Mouse (Mus musculus): ENCODE measurements around the gene Magi2. TPM values are rescaled to one million over a fixed set of nuclear protein-coding genes. Genes with fewer than 3 reads are reported as not detected.

Magi2 gene
- polyA plus RNA-seq, 1 experiment from 2014 or later = 6.8 TPM

DNA sequence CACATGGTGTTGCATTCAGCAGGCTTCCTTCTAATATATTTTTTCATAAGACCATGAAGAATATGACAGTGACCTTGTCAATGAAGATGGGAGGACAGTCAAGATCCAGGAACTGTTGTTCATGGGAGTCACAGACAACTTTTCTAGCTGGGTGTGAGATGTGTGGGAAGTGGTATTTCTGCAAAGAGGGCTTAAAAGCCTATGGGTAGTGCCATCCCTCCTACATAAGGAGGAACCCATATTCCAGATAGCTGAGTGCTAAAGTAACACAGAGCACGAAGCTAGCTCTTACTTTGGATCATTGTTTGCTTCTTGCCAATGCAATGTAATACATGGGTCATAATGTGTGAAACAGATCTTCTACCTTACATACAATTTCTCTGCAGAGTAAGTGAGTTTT lies 1146.8 kb downstream of the Magi2 start:
- Histone ChIP-seq H3K27me3 (no peaks in the 10 kb centered on the region), H3K36me3 (no peaks in the 10 kb centered on the region), H3K4me1 (no peaks in the 10 kb centered on the region), H3K27ac (no peak overlapping the region), H3K4me2 (replicated peaks) (no peak overlapping the region), H3K9me3 (no peaks in the 10 kb centered on the region), H3K4me3 (no peak overlapping the region), H3K9ac (no peak overlapping the region)
- 82% methylated on average over 1 of the region's 1 CpGs for WGBS
- no peak for ATAC-seq (ENCODE audit: low FRiP score, low read depth)

DNA sequence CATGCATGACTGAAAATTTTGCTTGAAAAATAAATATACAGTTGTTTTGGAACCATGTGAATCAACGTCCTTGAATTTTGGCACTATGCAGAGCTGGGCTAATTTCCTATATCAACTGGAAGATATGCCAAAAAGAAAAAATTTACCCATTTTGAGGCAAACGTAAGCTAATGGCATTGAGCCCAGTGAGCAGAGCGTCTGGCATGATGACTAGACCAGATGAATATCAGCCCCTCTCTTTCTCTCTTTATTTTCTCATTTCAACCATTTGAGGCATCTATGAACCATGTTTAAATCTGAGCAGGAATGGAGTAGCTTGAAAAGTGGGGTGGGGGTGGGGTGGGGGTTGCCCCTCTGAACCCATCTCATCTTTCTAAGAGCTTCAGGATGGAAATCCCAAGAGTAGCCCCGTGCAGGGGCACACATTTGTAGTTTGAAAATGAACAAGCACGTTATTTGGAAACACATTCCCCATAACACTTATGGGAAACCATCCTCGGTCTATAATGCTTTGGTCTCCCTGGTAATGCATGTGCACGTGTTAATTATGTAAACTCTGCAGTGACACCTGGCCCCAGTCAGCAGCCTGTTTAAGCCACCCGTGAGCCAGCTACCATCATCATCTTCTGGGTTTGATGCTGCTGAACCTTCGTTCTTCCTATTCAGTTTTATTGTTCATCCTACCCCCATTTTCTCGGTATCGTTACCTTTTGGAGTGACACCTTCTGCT lies 1151.4 kb downstream of the Magi2 start:
- Histone ChIP-seq H3K27ac (no peak overlapping the region), H3K4me2 (replicated peaks) (no peak overlapping the region), H3K36me3 (no peaks in the 10 kb centered on the region), H3K9me3 (no peaks in the 10 kb centered on the region), H3K4me1 (no peaks in the 10 kb centered on the region), H3K27me3 (no peaks in the 10 kb centered on the region), H3K9ac (no peak overlapping the region), H3K4me3 (no peak overlapping the region)
- WGBS = 75% methylated on average over 11 of the region's 11 CpGs
- ATAC-seq (ENCODE audit: low FRiP score, low read depth) = no peak

DNA sequence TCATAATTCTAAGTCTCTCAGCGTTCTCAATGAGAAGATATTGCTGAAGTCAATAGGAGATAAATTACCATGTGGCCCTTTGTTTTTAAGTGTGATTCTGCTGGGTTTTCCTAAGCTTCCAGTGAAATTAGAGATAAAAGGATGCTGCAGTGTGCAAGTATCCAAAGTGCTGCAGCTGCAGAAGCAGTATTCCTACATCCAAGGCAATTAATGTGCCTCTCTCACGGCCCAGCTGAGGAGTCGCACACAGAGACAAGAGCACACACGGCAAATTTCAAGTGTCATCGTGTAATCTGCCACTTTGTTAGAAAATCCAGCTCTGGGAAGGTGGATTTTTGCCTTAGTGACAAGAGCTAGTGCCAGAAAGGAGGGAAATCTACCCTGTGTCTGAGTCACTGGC lies 1177.7 kb downstream of the Magi2 start:
- ATAC-seq (ENCODE audit: low FRiP score, low read depth) = no peak

DNA sequence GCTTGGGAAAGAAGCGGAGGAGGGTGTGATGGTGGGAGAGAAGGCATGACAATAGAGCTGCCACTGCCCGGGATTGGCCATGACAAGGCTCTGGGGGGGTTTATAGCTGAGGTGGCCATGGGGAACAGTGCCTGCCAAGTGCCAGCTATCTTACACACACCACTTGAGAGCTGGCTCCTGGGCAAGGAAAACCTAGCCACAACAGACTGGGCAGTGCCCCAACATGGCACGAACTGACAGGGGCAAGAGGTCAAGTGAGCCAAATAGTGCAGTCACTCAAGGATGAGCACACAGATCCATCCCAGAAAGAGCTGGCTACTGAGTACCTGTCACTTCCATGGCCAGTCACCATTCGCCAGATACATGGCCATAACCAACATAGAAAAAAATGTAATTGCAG lies 1179.8 kb downstream of the Magi2 start:
- Histone ChIP-seq H3K27me3 (no peaks in the 10 kb centered on the region), H3K4me1 (no peaks in the 10 kb centered on the region), H3K36me3 (no peaks in the 10 kb centered on the region), H3K4me3 (no peak overlapping the region), H3K27ac (no peak overlapping the region), H3K9me3 (no peaks in the 10 kb centered on the region), H3K4me2 (replicated peaks) (no peak overlapping the region), H3K9ac (no peak overlapping the region)
- WGBS = 94% methylated on average over 4 of the region's 4 CpGs
- no peak for ATAC-seq (ENCODE audit: low FRiP score, low read depth)

More for the DNA sequence above, 1177.7 kb downstream of the Magi2 start:
- Histone ChIP-seq H3K4me3 (no peak overlapping the region), H3K36me3 (no peaks in the 10 kb centered on the region), H3K4me2 (replicated peaks) (no peak overlapping the region), H3K4me1 (no peaks in the 10 kb centered on the region), H3K9me3 (no peaks in the 10 kb centered on the region), H3K9ac (no peak overlapping the region), H3K27ac (no peak overlapping the region), H3K27me3 (no peaks in the 10 kb centered on the region)
- WGBS = 83% methylated on average over 5 of the region's 5 CpGs

DNA sequence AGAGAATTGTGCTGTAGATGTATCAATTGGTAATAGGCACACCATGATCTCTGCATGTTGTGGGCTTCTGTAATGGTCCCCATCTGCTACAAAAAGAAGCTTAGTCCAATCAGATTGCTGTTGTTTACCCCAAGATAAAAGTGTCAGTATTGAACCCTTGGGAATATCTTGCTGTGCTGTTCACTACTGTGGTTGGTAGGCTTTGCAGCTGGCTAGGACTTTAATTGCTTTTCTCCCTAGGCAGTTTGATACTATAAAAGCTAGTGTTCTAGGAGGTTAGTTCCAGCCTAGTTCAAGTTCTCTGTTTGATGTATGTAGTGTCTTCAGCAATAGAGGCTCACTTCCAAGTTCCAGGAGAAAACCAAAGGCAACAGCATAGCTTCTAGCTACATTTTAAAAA lies 1188.5 kb downstream of the Magi2 start:
- Histone ChIP-seq H3K9ac (no peak overlapping the region), H3K9me3 (no peaks in the 10 kb centered on the region), H3K4me3 (no peak overlapping the region), H3K4me2 (replicated peaks) (no peak overlapping the region), H3K4me1 (no peaks in the 10 kb centered on the region), H3K36me3 (no peaks in the 10 kb centered on the region), H3K27ac (no peak overlapping the region), H3K27me3 (no peaks in the 10 kb centered on the region)
- ATAC-seq (ENCODE audit: low FRiP score, low read depth) = no peak

DNA sequence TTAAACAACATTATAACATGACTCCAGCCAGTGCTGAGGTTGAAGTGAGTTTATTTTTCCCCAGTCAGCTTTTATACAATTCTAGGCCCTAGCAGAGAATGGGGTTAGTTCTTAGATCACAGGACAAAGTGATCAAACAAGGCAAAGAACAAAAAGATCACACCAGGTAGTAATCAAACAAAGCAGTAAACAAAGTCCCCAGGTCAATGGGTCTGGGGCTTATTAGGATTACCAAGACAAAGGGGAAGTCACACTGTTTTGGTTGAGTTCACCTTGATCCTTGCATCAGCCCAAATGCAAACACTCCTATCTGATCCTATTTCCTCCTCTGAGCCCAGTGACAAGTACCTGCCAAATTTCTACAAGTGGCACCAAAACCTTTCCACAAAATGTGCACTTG lies 1190.5 kb downstream of the Magi2 start:
- Histone ChIP-seq H3K4me3 (no peak overlapping the region), H3K36me3 (no peaks in the 10 kb centered on the region), H3K9me3 (no peaks in the 10 kb centered on the region), H3K27ac (no peak overlapping the region), H3K27me3 (no peaks in the 10 kb centered on the region), H3K4me2 (replicated peaks) (no peak overlapping the region), H3K9ac (no peak overlapping the region), H3K4me1 (no peaks in the 10 kb centered on the region)
- no peak for ATAC-seq (ENCODE audit: low FRiP score, low read depth)

DNA sequence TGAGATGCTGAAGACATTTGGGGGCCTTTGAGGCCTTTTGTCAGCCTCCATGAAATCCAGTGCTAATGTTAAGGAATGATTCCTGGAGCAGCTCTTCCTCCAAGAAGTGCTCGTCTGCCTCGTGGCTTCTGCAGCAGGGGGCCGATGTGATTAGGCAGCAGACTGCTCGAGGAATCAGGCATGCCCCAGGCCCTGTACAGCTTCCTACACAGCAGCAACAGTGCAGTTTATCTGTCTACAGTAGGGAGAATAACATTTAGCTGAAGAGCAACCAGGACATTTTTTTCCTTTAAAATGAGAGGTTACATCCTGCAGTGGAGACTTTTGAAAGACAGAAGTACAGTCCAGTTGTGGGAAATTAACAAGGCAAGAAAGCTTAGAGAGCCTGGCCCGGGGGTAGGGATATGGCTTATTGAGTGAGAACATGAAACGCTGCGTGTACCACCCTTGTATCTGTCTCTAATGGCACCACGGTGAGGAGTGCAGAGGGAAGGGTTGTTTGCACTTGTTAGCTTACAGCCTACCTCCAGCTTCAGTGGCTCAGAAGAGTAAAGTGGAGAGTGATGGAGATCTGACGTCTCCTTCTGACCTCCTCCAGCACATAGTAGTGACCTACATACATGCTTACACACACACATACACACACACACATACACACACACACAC lies 1205.4 kb downstream of the Magi2 start:
- Histone ChIP-seq H3K36me3 (no peaks in the 10 kb centered on the region), H3K4me3 (no peak overlapping the region)

DNA sequence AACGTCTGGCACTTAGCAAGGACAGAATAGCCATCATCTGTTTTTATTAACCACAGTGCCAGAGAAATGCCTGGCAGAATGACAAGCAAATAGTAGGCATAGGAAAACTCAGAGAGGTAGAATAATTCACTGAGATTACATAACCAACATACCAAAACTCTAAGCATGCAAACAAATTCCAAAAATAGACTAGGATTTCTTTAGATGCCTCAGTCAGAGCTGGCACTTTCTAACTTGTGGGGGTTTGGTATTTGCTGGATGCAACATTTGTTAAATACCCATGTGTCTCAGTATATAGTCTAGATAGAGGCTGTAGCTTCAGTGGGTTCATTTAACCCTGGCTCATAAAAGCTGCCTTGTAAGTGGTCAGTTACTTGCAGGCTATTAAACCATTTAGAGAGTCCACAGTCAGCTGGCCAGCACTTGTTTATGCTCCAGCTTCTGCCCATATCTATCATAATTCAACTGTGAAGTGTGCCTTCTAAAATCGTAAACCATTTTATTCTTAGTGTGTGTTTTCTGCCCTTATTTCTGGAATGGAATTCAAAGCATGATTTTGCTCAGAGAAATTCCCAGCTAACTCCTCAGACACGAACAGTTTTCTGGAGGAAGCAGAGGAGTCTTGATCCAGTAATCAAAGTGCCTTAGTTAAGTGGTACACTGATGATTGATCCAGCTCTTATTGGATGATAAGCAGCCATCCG lies 1219.8 kb downstream of the Magi2 start:
- Histone ChIP-seq H3K9me3 (no peaks in the 10 kb centered on the region), H3K4me3 (no peak overlapping the region), H3K9ac (no peak overlapping the region), H3K27me3 (no peaks in the 10 kb centered on the region), H3K4me1 (0 out of 2 replicates have a peak, but pooled peaks cover 5% of the 10 kb centered on the region), H3K4me2 (replicated peaks) (no peak overlapping the region), H3K36me3 (no peaks in the 10 kb centered on the region), H3K27ac (no peak overlapping the region)
- 44% methylated on average over 4 of the region's 4 CpGs for WGBS
- ATAC-seq (ENCODE audit: low FRiP score, low read depth) = no peak

More for the DNA sequence above, 1205.4 kb downstream of the Magi2 start:
- WGBS = 50% methylated on average over 9 of the region's 9 CpGs
- no peak overlapping the region for H3K9ac ChIP-seq
- H3K4me1 ChIP-seq = no peaks in the 10 kb centered on the region
- no peaks in the 10 kb centered on the region for H3K9me3 ChIP-seq
- no peak overlapping the region for H3K4me2 ChIP-seq (replicated peaks)
- no peak for ATAC-seq (ENCODE audit: low FRiP score, low read depth)
- no peak overlapping the region for H3K27ac ChIP-seq
- H3K27me3 ChIP-seq = no peaks in the 10 kb centered on the region

DNA sequence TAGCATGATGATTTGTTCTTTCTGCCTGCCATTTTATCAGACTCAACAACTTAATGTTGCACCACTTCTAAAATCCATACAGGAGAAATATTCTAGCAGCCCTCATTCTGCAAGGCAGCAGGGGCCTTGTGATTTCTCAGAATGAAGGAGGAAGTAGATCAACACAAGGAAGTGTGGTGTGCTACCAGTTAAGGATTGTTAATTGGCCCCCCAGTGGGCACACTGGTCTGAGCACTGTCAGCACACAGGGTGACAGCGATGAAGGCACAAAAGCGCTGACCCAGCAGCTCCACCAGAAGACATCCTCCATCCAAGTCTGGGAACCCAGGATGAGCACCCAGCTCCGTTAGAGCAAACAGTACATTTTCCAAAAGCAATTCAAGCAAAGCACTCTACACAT lies 1229.3 kb downstream of the Magi2 start:
- no peak for ATAC-seq (ENCODE audit: low FRiP score, low read depth)
- no peak overlapping the region for H3K9ac ChIP-seq
- WGBS = 67% methylated on average over 3 of the region's 3 CpGs
- no peaks in the 10 kb centered on the region for H3K4me1 ChIP-seq
- no peak overlapping the region for H3K27ac ChIP-seq
- no peaks in the 10 kb centered on the region for H3K9me3 ChIP-seq
- H3K4me3 ChIP-seq = no peak overlapping the region
- H3K4me2 ChIP-seq (replicated peaks) = no peak overlapping the region
- H3K27me3 ChIP-seq = no peaks in the 10 kb centered on the region
- no peaks in the 10 kb centered on the region for H3K36me3 ChIP-seq

DNA sequence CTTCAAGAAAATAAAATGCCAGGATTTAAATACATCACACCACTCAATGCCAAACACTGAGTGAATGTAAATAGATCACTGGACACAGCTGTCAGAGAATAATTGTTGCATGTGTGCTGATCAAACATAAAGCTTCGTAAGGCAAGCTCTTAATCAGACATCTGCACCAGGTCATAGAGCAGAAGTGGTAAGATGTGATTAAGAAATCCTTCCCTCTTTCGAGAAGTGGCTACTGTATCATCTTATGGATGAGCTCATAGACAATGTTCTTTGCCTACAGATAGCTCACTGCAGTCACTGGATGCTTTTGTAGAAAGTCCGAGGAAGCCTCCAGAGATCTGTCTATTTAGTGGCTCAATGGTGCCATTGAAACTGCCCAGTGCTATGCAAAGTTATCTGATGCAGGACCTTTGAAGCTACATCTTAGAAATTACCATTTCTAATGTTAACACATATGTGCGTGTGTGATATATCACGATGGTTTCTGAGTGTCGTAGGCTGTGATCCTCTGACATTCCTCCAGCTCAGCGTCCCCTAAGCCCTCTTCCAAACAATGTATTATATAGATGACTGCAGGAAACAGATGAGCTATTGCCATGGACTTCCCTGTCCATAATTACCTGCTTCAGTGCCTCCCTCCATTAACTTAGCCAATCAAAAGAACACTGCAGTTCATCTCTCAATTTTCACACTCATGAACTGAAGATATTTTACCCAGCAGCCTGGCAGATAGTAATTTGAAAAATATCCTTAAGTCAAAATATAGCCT lies 1231.1 kb downstream of the Magi2 start:
- H3K4me3 ChIP-seq = no peak overlapping the region
- H3K4me2 ChIP-seq (replicated peaks) = no peak overlapping the region
- no peaks in the 10 kb centered on the region for H3K9me3 ChIP-seq
- no peaks in the 10 kb centered on the region for H3K27me3 ChIP-seq
- WGBS = 82% methylated on average over 7 of the region's 7 CpGs
- H3K36me3 ChIP-seq = no peaks in the 10 kb centered on the region
- H3K27ac ChIP-seq = no peak overlapping the region
- no peak for ATAC-seq (ENCODE audit: low FRiP score, low read depth)
- H3K9ac ChIP-seq = no peak overlapping the region
- no peaks in the 10 kb centered on the region for H3K4me1 ChIP-seq

DNA sequence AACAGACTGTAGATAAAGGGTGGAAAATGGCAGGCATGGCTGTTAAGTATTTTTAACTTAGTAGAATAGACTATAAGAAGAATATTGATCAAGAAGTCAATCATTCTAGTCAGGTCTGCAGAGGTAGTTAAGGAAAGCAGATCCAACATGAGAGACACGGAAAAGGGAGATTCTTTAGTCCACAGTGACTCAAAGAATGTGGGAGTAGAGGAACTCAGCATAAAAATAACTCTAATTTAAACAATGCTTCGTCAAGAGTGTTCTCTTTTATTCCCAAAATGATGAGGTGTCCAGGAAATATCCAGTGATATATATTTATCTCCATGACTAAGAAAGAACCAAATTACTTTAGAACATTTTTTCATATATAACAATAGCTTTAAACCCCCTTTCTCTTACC lies 1234.9 kb downstream of the Magi2 start:
- Histone ChIP-seq H3K27ac (no peak overlapping the region), H3K4me1 (no peaks in the 10 kb centered on the region), H3K36me3 (no peaks in the 10 kb centered on the region), H3K4me3 (no peak overlapping the region), H3K9me3 (no peaks in the 10 kb centered on the region), H3K4me2 (replicated peaks) (no peak overlapping the region), H3K27me3 (no peaks in the 10 kb centered on the region), H3K9ac (no peak overlapping the region)
- 86% methylated on average over 2 of the region's 2 CpGs for WGBS
- no peak for ATAC-seq (ENCODE audit: low FRiP score, low read depth)

DNA sequence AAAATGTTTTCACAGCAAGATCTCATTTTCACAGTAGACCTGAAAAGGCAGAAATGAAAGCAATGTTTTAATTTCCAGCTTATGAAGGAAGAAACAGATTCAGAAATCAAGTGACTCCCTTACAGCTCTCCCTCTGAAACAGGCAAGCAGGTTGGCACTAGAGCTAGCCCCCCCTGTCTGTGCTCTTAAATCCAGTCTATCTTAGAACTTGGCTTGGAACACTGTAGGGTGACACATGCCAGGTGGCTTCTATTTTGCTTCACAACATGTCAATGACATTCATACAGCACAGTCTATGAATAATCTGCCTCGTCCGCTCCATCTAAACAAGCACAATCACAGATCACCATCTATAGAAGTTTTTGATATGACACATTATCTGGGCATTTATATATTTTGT lies 1235.5 kb downstream of the Magi2 start:
- H3K4me2 ChIP-seq (replicated peaks) = no peak overlapping the region
- H3K9ac ChIP-seq = no peak overlapping the region
- no peaks in the 10 kb centered on the region for H3K36me3 ChIP-seq
- H3K4me3 ChIP-seq = no peak overlapping the region
- ATAC-seq (ENCODE audit: low FRiP score, low read depth) = no peak
- no peaks in the 10 kb centered on the region for H3K4me1 ChIP-seq
- WGBS = 90% methylated on average over 2 of the region's 2 CpGs
- H3K27me3 ChIP-seq = no peaks in the 10 kb centered on the region
- no peak overlapping the region for H3K27ac ChIP-seq
- H3K9me3 ChIP-seq = no peaks in the 10 kb centered on the region

All from limb, embryonic 13.5 days (tissue).